Mouse (Mus musculus) neural tube, embryonic 11.5 days (tissue): ENCODE results near the gene Suclg1. TPM values are rescaled to one million over a fixed set of nuclear protein-coding genes. Genes with fewer than 3 reads are reported as not detected.

ENCODE experiments used
- ATAC-seq: fragments of 200-750 bp; cut with Nextera tagmentation; 2 replicates; pipeline ENCODE4 v1.8.0; 2017; ENCODE audit warnings: moderate number of reproducible peaks, mild to moderate bottlenecking, moderate TSS enrichment, moderate library complexity; ENCODE audit not compliant: insufficient read depth, low FRiP score, low TSS enrichment
- DNase-seq: peaks from one replicate; pipeline ENCODE4 v3.0.0-alpha.2; 2015; ENCODE audit warnings: low spot score
- H3K27ac ChIP-seq: fragments of 300-500 bp; sonication (generic); 2 replicates; pipeline ENCODE4 v1.5.1; 2014; ENCODE audit warnings: low read depth, mild to moderate bottlenecking, low read length
- H3K27me3 ChIP-seq: fragments of 300-500 bp; sonication (generic); 2 replicates; pipeline ENCODE4 v1.6.1; 2014; ENCODE audit warnings: mild to moderate bottlenecking, low read length, mixed read lengths; ENCODE audit not compliant: control insufficient read depth, insufficient read depth
- H3K36me3 ChIP-seq: fragments of 300-500 bp; sonication (generic); 2 replicates; pipeline ENCODE4 v1.6.1; 2014; ENCODE audit warnings: mild to moderate bottlenecking, low read length, moderate library complexity, mixed read lengths; ENCODE audit not compliant: control insufficient read depth, insufficient read depth
- H3K4me1 ChIP-seq: fragments of 300-500 bp; sonication (generic); 2 replicates; pipeline ENCODE4 v1.6.1; 2014; ENCODE audit warnings: low read length, mixed read lengths; ENCODE audit not compliant: control insufficient read depth, insufficient read depth
- H3K4me2 ChIP-seq: fragments of 300-500 bp; sonication (generic); 2 replicates; pipeline ENCODE4 v1.6.1; 2014; ENCODE audit warnings: low read depth, mild to moderate bottlenecking, moderate library complexity
- H3K4me3 ChIP-seq: fragments of 300-500 bp; sonication (generic); 2 replicates; pipeline ENCODE4 v1.5.1; 2014; ENCODE audit warnings: low read depth, low read length
- H3K9ac ChIP-seq: fragments of 300-500 bp; sonication (generic); 2 replicates; pipeline ENCODE4 v1.6.1; 2014; ENCODE audit warnings: mild to moderate bottlenecking, low read length
- H3K9me3 ChIP-seq: fragments of 300-500 bp; sonication (generic); 2 replicates; pipeline ENCODE4 v1.6.1; 2016; ENCODE audit warnings: low read length; ENCODE audit not compliant: control insufficient read depth
- WGBS: fragments of 180-500 bp; shearing (Covaris S2); extraction: QIAGEN DNeasy Blood & Tissue Kit; methylation state at CpG from one replicate; pipeline ENCODE4 v1.1.7; 2014; 5-methylcytosine and 5-hydroxymethylcytosine counted together
- polyA plus RNA-seq: library from polyadenylated mRNA; unstranded; fragments of >200 nt; fragmentation: Nextera tagmentation; extraction: Ambion mirVana; gene quantifications from 2 replicates; pipeline ENCODE4 v1.2.1, GENCODE M21; 2014

Gene Suclg1
- polyA plus RNA-seq, 1 experiment from 2014 or later, result 159 TPM

- Histone ChIP-seq H3K27ac (no peak overlapping the region), H3K4me2 (no peak overlapping the region), H3K4me1 (no peaks in the 10 kb centered on the region), H3K27me3 (no peaks in the 10 kb centered on the region), H3K4me3 (no peak overlapping the region), H3K9ac (no peak overlapping the region), H3K9me3 (no peaks in the 10 kb centered on the region), H3K36me3 (peaks cover 14% of the 10 kb centered on the region)
- no peak for ATAC-seq
- no peak for DNase-seq
- WGBS, result 74% methylated on average over 8 of the region's 8 CpGs
Observed at GRCm38 (mm10) chr6:73279681-73280080, 31.5 kb downstream of the Suclg1 start.

- 81% methylated on average over 9 of the region's 9 CpGs for WGBS
Observed at GRCm38 (mm10) chr6:73280546-73281115, 32.4 kb downstream of the Suclg1 start.

GRCm38 (mm10) chr6:73286326-73286725 lies 38.1 kb downstream of the Suclg1 start:
- no peak for DNase-seq
- H3K4me1 ChIP-seq, result no peaks in the 10 kb centered on the region
- H3K27ac ChIP-seq, result no peak overlapping the region
- no peaks in the 10 kb centered on the region for H3K27me3 ChIP-seq
- H3K4me3 ChIP-seq, result no peak overlapping the region
- no peak overlapping the region for H3K4me2 ChIP-seq
- no peaks in the 10 kb centered on the region for H3K9me3 ChIP-seq
- WGBS, result 98% methylated on average over 2 of the region's 2 CpGs
- no peak for ATAC-seq
- H3K36me3 ChIP-seq, result no peaks in the 10 kb centered on the region
- no peak overlapping the region for H3K9ac ChIP-seq

More at GRCm38 (mm10) chr6:73280546-73281115, 32.4 kb downstream of the Suclg1 start:
- Histone ChIP-seq H3K27ac (no peak overlapping the region), H3K36me3 (peaks cover 9% of the 10 kb centered on the region), H3K4me1 (no peaks in the 10 kb centered on the region), H3K9me3 (no peaks in the 10 kb centered on the region), H3K9ac (no peak overlapping the region), H3K4me2 (no peak overlapping the region), H3K4me3 (no peak overlapping the region), H3K27me3 (no peaks in the 10 kb centered on the region)
- no peak for ATAC-seq
- no peak for DNase-seq

- no peak overlapping the region for H3K9ac ChIP-seq
- WGBS, result 73% methylated on average over 6 of the region's 6 CpGs
- ATAC-seq, result no peak
- DNase-seq, result no peak
- no peaks in the 10 kb centered on the region for H3K4me1 ChIP-seq
- no peak overlapping the region for H3K4me3 ChIP-seq
- H3K9me3 ChIP-seq, result no peaks in the 10 kb centered on the region
- no peaks in the 10 kb centered on the region for H3K27me3 ChIP-seq
- H3K27ac ChIP-seq, result no peak overlapping the region
- no peak overlapping the region for H3K4me2 ChIP-seq
- no peaks in the 10 kb centered on the region for H3K36me3 ChIP-seq
Observed at GRCm38 (mm10) chr6:73306837-73307236, 58.7 kb downstream of the Suclg1 start.

- no peaks in the 10 kb centered on the region for H3K27me3 ChIP-seq
- H3K4me2 ChIP-seq, result no peak overlapping the region
- WGBS, result 86% methylated on average over 10 of the region's 10 CpGs
Observed at GRCm38 (mm10) chr6:73308685-73309520, 60.7 kb downstream of the Suclg1 start.

GRCm38 (mm10) chr6:73311335-73311734 lies 63.2 kb downstream of the Suclg1 start:
- H3K4me2 ChIP-seq, result no peak overlapping the region
- no peaks in the 10 kb centered on the region for H3K4me1 ChIP-seq
- ATAC-seq (no peak), DNase-seq (no peak)
- no peaks in the 10 kb centered on the region for H3K27me3 ChIP-seq
- H3K9me3 ChIP-seq, result no peaks in the 10 kb centered on the region
- H3K9ac ChIP-seq, result no peak overlapping the region
- H3K27ac ChIP-seq, result no peak overlapping the region
- WGBS, result 74% methylated on average over 6 of the region's 6 CpGs
- H3K36me3 ChIP-seq, result no peaks in the 10 kb centered on the region
- H3K4me3 ChIP-seq, result no peak overlapping the region

More at GRCm38 (mm10) chr6:73308685-73309520, 60.7 kb downstream of the Suclg1 start:
- Histone ChIP-seq H3K27ac (no peak overlapping the region), H3K4me1 (no peaks in the 10 kb centered on the region), H3K36me3 (no peaks in the 10 kb centered on the region), H3K9ac (no peak overlapping the region), H3K4me3 (no peak overlapping the region), H3K9me3 (no peaks in the 10 kb centered on the region)
- no peak for ATAC-seq
- no peak for DNase-seq

- WGBS, result 94% methylated on average over 7 of the region's 7 CpGs
- ATAC-seq, result no peak
Observed at GRCm38 (mm10) chr6:73311786-73312185, 63.6 kb downstream of the Suclg1 start.

GRCm38 (mm10) chr6:73314923-73315603 lies 66.9 kb downstream of the Suclg1 start:
- 2% methylated on average over 17 of the region's 17 CpGs for whole genome bisulfite sequencing
- no peaks in the 10 kb centered on the region for H3K27me3 ChIP-seq
- peak overlapping the region; percentile 39 for H3K4me3 ChIP-seq

More at GRCm38 (mm10) chr6:73311786-73312185, 63.6 kb downstream of the Suclg1 start:
- H3K9ac ChIP-seq, result no peak overlapping the region
- H3K4me2 ChIP-seq, result no peak overlapping the region
- DNase-seq, result no peak
- no peaks in the 10 kb centered on the region for H3K27me3 ChIP-seq
- H3K4me1 ChIP-seq, result no peaks in the 10 kb centered on the region
- no peak overlapping the region for H3K27ac ChIP-seq
- no peak overlapping the region for H3K4me3 ChIP-seq
- no peaks in the 10 kb centered on the region for H3K9me3 ChIP-seq
- H3K36me3 ChIP-seq, result no peaks in the 10 kb centered on the region

More at GRCm38 (mm10) chr6:73314923-73315603, 66.9 kb downstream of the Suclg1 start:
- peak overlapping the region; percentile 47 for H3K9ac ChIP-seq
- peak; percentile 81 for ATAC-seq
- H3K36me3 ChIP-seq, result no peaks in the 10 kb centered on the region
- peak overlapping the region; percentile 60 for H3K4me2 ChIP-seq
- H3K27ac ChIP-seq, result no peak overlapping the region
- H3K9me3 ChIP-seq, result no peaks in the 10 kb centered on the region
- no peaks in the 10 kb centered on the region for H3K4me1 ChIP-seq
- peak; percentile 87 for DNase-seq
